9 mouse cellular contexts compared by ENCODE assay signal in genomic region chr9:123496665-123497064, GRCm38 (mm10). TPM values are rescaled to one million over a fixed set of nuclear protein-coding genes. Genes with fewer than 3 reads are reported as not detected.
A peak's percentile ranks its signal among the peaks of the same experiment; 100 is the strongest.
DNase-seq lines count a peak whose midpoint lies in the region; ATAC-seq and TF ChIP-seq lines count a peak whose summit lies in the region.
"Had no signal": no experiment of that assay in that cellular context is flagged by ENCODE, and none has a peak within 500 bp of the region (broad histone marks: within the 10 kb centered on the region; RNA-seq: fewer than 3 reads in every experiment).

No protein-coding gene starts in this region.

- no peaks in the 10 kb centered on the region for H3K27me3 ChIP-seq in heart, postnatal 0 days (ENCODE audit: control insufficient read depth, insufficient read depth, low read length)
- H3K27me3 ChIP-seq in heart, adult 2 months (ENCODE audit: control insufficient read depth, insufficient read depth, low read length) = no peaks in the 10 kb centered on the region
- no peaks in the 10 kb centered on the region for H3K27me3 ChIP-seq in kidney, adult 2 months (replicated peaks; ENCODE audit: control insufficient read depth, insufficient read depth, low read length)
- no peaks in the 10 kb centered on the region for H3K27me3 ChIP-seq in liver, embryonic 12.5 days (replicated peaks)

- no peak overlapping the region for H3K9ac ChIP-seq in heart, postnatal 0 days (replicated peaks; ENCODE audit: low read depth, low read length)
- H3K9ac ChIP-seq in heart, adult 2 months (ENCODE audit: low read depth, low read length) = no peak overlapping the region
- H3K9ac ChIP-seq in liver, embryonic 12.5 days = no peak overlapping the region

- 13% methylated on average over 13 of the region's 13 CpGs for WGBS in heart, postnatal 0 days
- 27% methylated on average over 13 of the region's 13 CpGs for WGBS in heart, adult 2 months
- 31% methylated on average over 13 of the region's 13 CpGs for WGBS in kidney, adult 2 months
- WGBS in liver, embryonic 12.5 days (ENCODE audit: insufficient replicate concordance) = 35% methylated on average over 13 of the region's 13 CpGs

- no peak for ATAC-seq in heart, postnatal 0 days (ENCODE audit: insufficient read depth, low read depth)
- peak; percentile 59 for ATAC-seq in liver, embryonic 12.5 days

- no peak overlapping the region for H3K4me3 ChIP-seq in heart, postnatal 0 days (ENCODE audit: low read depth, low read length)
- no peak overlapping the region for H3K4me3 ChIP-seq in heart, adult 2 months
- no peak overlapping the region for H3K4me3 ChIP-seq in kidney, adult 2 months (ENCODE audit: insufficient read depth, low read depth, low read length)
- no peak overlapping the region; the same call in 1 of the 2 replicates for H3K4me3 ChIP-seq in liver, embryonic 12.5 days

- peaks cover 8% of the 10 kb centered on the region for H3K79me2 ChIP-seq in heart, adult 2 months (replicated peaks; ENCODE audit: control insufficient read depth, insufficient read depth, low read length)

- H3K4me1 ChIP-seq in heart, postnatal 0 days (ENCODE audit: control insufficient read depth, insufficient read depth) = peaks cover 47% of the 10 kb centered on the region
- peaks cover 21% of the 10 kb centered on the region for H3K4me1 ChIP-seq in heart, adult 2 months (ENCODE audit: control insufficient read depth, insufficient read depth, low read length)
- H3K4me1 ChIP-seq in kidney, adult 2 months (ENCODE audit: control insufficient read depth, insufficient read depth, low read length) = peaks cover 13% of the 10 kb centered on the region; the same call in 1 of the 2 replicates
- peaks cover 46% of the 10 kb centered on the region for H3K4me1 ChIP-seq in liver, embryonic 12.5 days

- TF ChIP-seq POLR2A in heart, adult 2 months (IDR thresholded peaks at IDR 0.05; ENCODE audit: insufficient read depth, low read depth, low read length) = no peak
- TF ChIP-seq POLR2A in kidney, adult 2 months (IDR thresholded peaks at IDR 0.05; ENCODE audit: low read depth, low read length) = no peak

- intact Hi-C loops in heart, adult 2 months (cut with DNase I) = no loop called here

- no peak overlapping the region for H3K27ac ChIP-seq in heart, postnatal 0 days (ENCODE audit: low read depth)
- no peak overlapping the region for H3K27ac ChIP-seq in heart, adult 2 months
- no peak overlapping the region; the same call in 1 of the 2 replicates for H3K27ac ChIP-seq in kidney, adult 2 months (ENCODE audit: insufficient read depth, low read depth, low read length)
- H3K27ac ChIP-seq in liver, embryonic 12.5 days = no peak overlapping the region

- DNase-seq in heart, postnatal 0 days (ENCODE audit: low spot score) = peak; percentile 5
- no peak for DNase-seq in heart, adult 2 months
- peak; percentile 47 for DNase-seq in embryo, embryonic 10.5 days (ENCODE audit: low spot score)
- DNase-seq in kidney, adult 2 months = peak; percentile 62
- no peak for DNase-seq in thymus, postnatal 36 days
- DNase-seq in right cerebral cortex, postnatal 25 days = no peak
- no peak for DNase-seq in spleen, postnatal 36 days (ENCODE audit: low spot score in 2 of 2)
- DNase-seq: cerebellum, adult 11-12 months had no signal

- H3K36me3 ChIP-seq in heart, postnatal 0 days (replicated peaks; ENCODE audit: control insufficient read depth, insufficient read depth, low read length) = peaks cover 27% of the 10 kb centered on the region
- H3K36me3 ChIP-seq in heart, adult 2 months (ENCODE audit: control insufficient read depth, insufficient read depth, low read length) = peaks cover 5% of the 10 kb centered on the region
- H3K36me3 ChIP-seq in kidney, adult 2 months (ENCODE audit: control insufficient read depth, insufficient read depth, low read length) = no peaks in the 10 kb centered on the region; the same call in 1 of the 2 replicates
- H3K36me3 ChIP-seq in liver, embryonic 12.5 days = peaks cover 40% of the 10 kb centered on the region

- H3K4me2 ChIP-seq in heart, postnatal 0 days (ENCODE audit: low read depth, low read length) = peak overlapping the region; percentile 37
- peak overlapping the region; percentile 46 for H3K4me2 ChIP-seq in liver, embryonic 12.5 days

- no peak for TF ChIP-seq CTCF in heart, postnatal 0 days (IDR thresholded peaks at IDR 0.05; ENCODE audit: low read depth)
- no peak for TF ChIP-seq CTCF in heart, adult 2 months (IDR thresholded peaks at IDR 0.05)
- TF ChIP-seq CTCF in kidney, adult 2 months (conservative IDR thresholded peaks at IDR 0.05; ENCODE audit: insufficient read depth, insufficient read length, low read depth, low read length) = no peak

- H3K9me3 ChIP-seq in heart, postnatal 0 days (replicated peaks; ENCODE audit: control insufficient read depth, low read length) = no peaks in the 10 kb centered on the region
- no peaks in the 10 kb centered on the region for H3K9me3 ChIP-seq in liver, embryonic 12.5 days (replicated peaks)

- TF ChIP-seq EP300 in heart, postnatal 0 days (IDR thresholded peaks at IDR 0.05; ENCODE audit: low read depth) = no peak
- no peak for TF ChIP-seq EP300 in heart, adult 2 months (IDR thresholded peaks at IDR 0.05; ENCODE audit: insufficient read depth, low read depth, low read length)

RNA-seq across cellular contexts. Expression of gene Limd1, which starts 18.2 kb away (rescaled TPM):
- 128 and 143 TPM in 2 replicates for total RNA-seq in heart, postnatal 0 days (2014; rRNA removed; ENCODE audit: low replicate concordance)
- polyA plus RNA-seq in heart, postnatal 0 days (2015; fragmentation: Nextera tagmentation; extraction: Ambion mirVana) = 40.2 and 42.4 TPM in 2 replicates
- total RNA-seq in heart, adult 2 months (2021) = 10 to 100 TPM; 33.7 to 48.9 TPM
- 34.6 and 50.0 TPM in 2 replicates for polyA plus RNA-seq in heart, adult 2 months (2012; rRNA removed)
- 56.9 and 58.7 TPM in 2 replicates for polyA plus RNA-seq in kidney, adult 2 months (2012; rRNA removed)
- 30.4 and 30.9 TPM in 2 replicates for polyA plus RNA-seq in liver, embryonic 12.5 days (2016; fragmentation: Nextera tagmentation; extraction: Ambion mirVana)

RNA-seq across cellular contexts. Expression of gene Sacm1l, which starts 32.9 kb away (rescaled TPM):
- total RNA-seq in heart, postnatal 0 days (2014; rRNA removed; ENCODE audit: low replicate concordance) = 29.9 and 32.9 TPM in 2 replicates
- 36.4 and 38.9 TPM in 2 replicates for polyA plus RNA-seq in heart, postnatal 0 days (2015; fragmentation: Nextera tagmentation; extraction: Ambion mirVana)
- 10 to 100 TPM; 35.4 to 36.8 TPM for total RNA-seq in heart, adult 2 months (2021)
- 8.3 and 18.9 TPM in 2 replicates for polyA plus RNA-seq in heart, adult 2 months (2012; rRNA removed)
- 13.8 and 20.0 TPM in 2 replicates for polyA plus RNA-seq in kidney, adult 2 months (2012; rRNA removed)
- 36.3 and 36.7 TPM in 2 replicates for polyA plus RNA-seq in liver, embryonic 12.5 days (2016; fragmentation: Nextera tagmentation; extraction: Ambion mirVana)

Comparison
In these comparisons a context has a peak if more than half of its experiments do, and no peak if none do; other contexts are left out.
1. DNase-seq: peak in heart, postnatal 0 days (single experiment), embryo, embryonic 10.5 days (single experiment) and kidney, adult 2 months (single experiment); none in heart, adult 2 months (0 of 2), thymus, postnatal 36 days (0 of 2), right cerebral cortex, postnatal 25 days (single experiment) and spleen, postnatal 36 days (0 of 2).